Mouse (Mus musculus): Measurements from ENCODE around the gene Tbp. TPM values are rescaled to one million over a fixed set of nuclear protein-coding genes. Genes with fewer than 3 reads are reported as not detected.

The Tbp gene
- polyA plus RNA-seq (2014; fragmentation: Nextera tagmentation; extraction: Ambion mirVana): 70.3 and 71.6 TPM in 2 replicates

GRCm38 (mm10) chr17:15499656-15500394 is at the start of gene Tbp, which contains the start of gene Psmb1:
Gene Tbp, plus strand, starts transcription at chr17:15499888.
Gene Psmb1, minus strand, starts transcription at chr17:15499751.
- peaks cover 10% of the 10 kb centered on the region; the same call in 1 of the 2 replicates for H3K36me3 ChIP-seq (ENCODE audit: control insufficient read depth, insufficient read depth, low read length)
- peak within 1 kb of the TSS; percentile 89 for H3K9ac ChIP-seq (ENCODE audit: low read length)
- 0 out of 2 replicates have a peak within 1 kb of the TSS, but pooled peaks have one; percentile 14 for H3K27ac ChIP-seq (replicated peaks; ENCODE audit: low read depth, low read length)
- ATAC-seq (ENCODE audit: insufficient number of reproducible peaks, low FRiP score, low TSS enrichment, low read depth) (peak; percentile 95), DNase-seq (ENCODE audit: low spot score) (peak; percentile 99)
- peaks cover 17% of the 10 kb centered on the region for H3K4me1 ChIP-seq (ENCODE audit: control insufficient read depth, insufficient read depth, low read length)
- under 1% methylated on average over 63 of the region's 63 CpGs for WGBS
- H3K4me2 ChIP-seq (ENCODE audit: low read depth, severe bottlenecking): peak within 1 kb of the TSS; percentile 63
- no peaks in the 10 kb centered on the region for H3K27me3 ChIP-seq (ENCODE audit: control insufficient read depth, insufficient read depth, low read length)
- H3K9me3 ChIP-seq (ENCODE audit: control insufficient read depth, low read length): no peaks in the 10 kb centered on the region
- H3K4me3 ChIP-seq (ENCODE audit: low read depth, low read length): peak within 1 kb of the TSS; percentile 98

GRCm38 (mm10) chr17:15455203-15455602 is 44.5 kb upstream of the Tbp start:
- Histone ChIP-seq H3K9me3 (ENCODE audit: control insufficient read depth, low read length) (no peaks in the 10 kb centered on the region), H3K27ac (replicated peaks; ENCODE audit: low read depth, low read length) (no peak overlapping the region), H3K4me2 (ENCODE audit: low read depth, severe bottlenecking) (no peak overlapping the region), H3K4me1 (ENCODE audit: control insufficient read depth, insufficient read depth, low read length) (no peaks in the 10 kb centered on the region), H3K9ac (ENCODE audit: low read length) (no peak overlapping the region), H3K4me3 (ENCODE audit: low read depth, low read length) (no peak overlapping the region), H3K27me3 (ENCODE audit: control insufficient read depth, insufficient read depth, low read length) (no peaks in the 10 kb centered on the region), H3K36me3 (ENCODE audit: control insufficient read depth, insufficient read depth, low read length) (no peaks in the 10 kb centered on the region)
- ATAC-seq (ENCODE audit: insufficient number of reproducible peaks, low FRiP score, low TSS enrichment, low read depth) (no peak), DNase-seq (ENCODE audit: low spot score) (no peak)
- WGBS: 74% methylated on average over 4 of the region's 4 CpGs

- H3K4me1 ChIP-seq (ENCODE audit: control insufficient read depth, insufficient read depth, low read length): no peaks in the 10 kb centered on the region
- H3K36me3 ChIP-seq (ENCODE audit: control insufficient read depth, insufficient read depth, low read length): no peaks in the 10 kb centered on the region
- H3K27me3 ChIP-seq (ENCODE audit: control insufficient read depth, insufficient read depth, low read length): no peaks in the 10 kb centered on the region
- ATAC-seq (ENCODE audit: insufficient number of reproducible peaks, low FRiP score, low TSS enrichment, low read depth): no peak
- H3K9ac ChIP-seq (ENCODE audit: low read length): no peak overlapping the region
- H3K9me3 ChIP-seq (ENCODE audit: control insufficient read depth, low read length): no peaks in the 10 kb centered on the region
- no peak for DNase-seq (ENCODE audit: low spot score)
- H3K4me3 ChIP-seq (ENCODE audit: low read depth, low read length): no peak overlapping the region
- 80% methylated on average over 2 of the region's 2 CpGs for WGBS
- H3K27ac ChIP-seq (replicated peaks; ENCODE audit: low read depth, low read length): no peak overlapping the region
- no peak overlapping the region for H3K4me2 ChIP-seq (ENCODE audit: low read depth, severe bottlenecking)
Observed at GRCm38 (mm10) chr17:15456595-15456994, 43.1 kb upstream of the Tbp start.

- no peaks in the 10 kb centered on the region for H3K4me1 ChIP-seq (ENCODE audit: control insufficient read depth, insufficient read depth, low read length)
- H3K27me3 ChIP-seq (ENCODE audit: control insufficient read depth, insufficient read depth, low read length): no peaks in the 10 kb centered on the region
- no peak overlapping the region for H3K9ac ChIP-seq (ENCODE audit: low read length)
- WGBS: 76% methylated on average over 4 of the region's 4 CpGs
- DNase-seq (ENCODE audit: low spot score) (no peak), ATAC-seq (ENCODE audit: insufficient number of reproducible peaks, low FRiP score, low TSS enrichment, low read depth) (no peak)
- no peaks in the 10 kb centered on the region for H3K9me3 ChIP-seq (ENCODE audit: control insufficient read depth, low read length)
- H3K4me2 ChIP-seq (ENCODE audit: low read depth, severe bottlenecking): no peak overlapping the region
- H3K4me3 ChIP-seq (ENCODE audit: low read depth, low read length): no peak overlapping the region
- no peaks in the 10 kb centered on the region for H3K36me3 ChIP-seq (ENCODE audit: control insufficient read depth, insufficient read depth, low read length)
- no peak overlapping the region for H3K27ac ChIP-seq (replicated peaks; ENCODE audit: low read depth, low read length)
Observed at GRCm38 (mm10) chr17:15459761-15460160, 39.9 kb upstream of the Tbp start.

GRCm38 (mm10) chr17:15461921-15462495 is 37.7 kb upstream of the Tbp start:
- no peak overlapping the region for H3K4me2 ChIP-seq (ENCODE audit: low read depth, severe bottlenecking)
- no peak overlapping the region for H3K4me3 ChIP-seq (ENCODE audit: low read depth, low read length)
- 93% methylated on average over 6 of the region's 6 CpGs for WGBS
- H3K36me3 ChIP-seq (ENCODE audit: control insufficient read depth, insufficient read depth, low read length): 0 out of 2 replicates have a peak, but pooled peaks cover 2% of the 10 kb centered on the region
- H3K27me3 ChIP-seq (ENCODE audit: control insufficient read depth, insufficient read depth, low read length): no peaks in the 10 kb centered on the region
- no peak overlapping the region for H3K27ac ChIP-seq (replicated peaks; ENCODE audit: low read depth, low read length)
- ATAC-seq (ENCODE audit: insufficient number of reproducible peaks, low FRiP score, low TSS enrichment, low read depth) (no peak), DNase-seq (ENCODE audit: low spot score) (no peak)
- no peak overlapping the region for H3K9ac ChIP-seq (ENCODE audit: low read length)
- H3K4me1 ChIP-seq (ENCODE audit: control insufficient read depth, insufficient read depth, low read length): no peaks in the 10 kb centered on the region
- no peaks in the 10 kb centered on the region for H3K9me3 ChIP-seq (ENCODE audit: control insufficient read depth, low read length)

- no peak overlapping the region for H3K27ac ChIP-seq (replicated peaks; ENCODE audit: low read depth, low read length)
- peaks cover 4% of the 10 kb centered on the region; the same call in 1 of the 2 replicates for H3K36me3 ChIP-seq (ENCODE audit: control insufficient read depth, insufficient read depth, low read length)
- 0 out of 2 replicates have a peak, but pooled peaks have one; percentile 54 for ATAC-seq (ENCODE audit: insufficient number of reproducible peaks, low FRiP score, low TSS enrichment, low read depth)
Observed at GRCm38 (mm10) chr17:15467669-15468068, 32.0 kb upstream of the Tbp start.

DNA sequence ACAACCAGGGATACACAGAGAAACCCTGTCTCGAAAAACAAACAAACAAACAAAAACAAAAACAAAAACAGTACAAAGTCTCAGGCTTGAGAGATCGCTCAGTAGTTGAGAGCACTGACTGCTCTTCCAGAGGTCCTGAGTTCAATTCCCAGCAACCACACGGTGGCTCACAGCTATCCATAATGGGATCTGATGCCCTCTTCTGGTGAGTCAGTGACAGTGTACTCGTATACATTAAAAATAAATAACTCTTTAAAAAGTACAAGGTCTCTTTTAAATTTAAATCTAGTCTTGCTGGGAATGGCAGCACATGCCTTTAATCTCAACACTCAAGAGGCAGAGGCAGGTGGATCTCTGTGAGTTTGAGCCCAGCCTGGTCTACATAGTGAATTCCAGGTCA is 27.0 kb upstream of the Tbp start:
- no peak overlapping the region for H3K27ac ChIP-seq (replicated peaks; ENCODE audit: low read depth, low read length)
- H3K9me3 ChIP-seq (ENCODE audit: control insufficient read depth, low read length): no peaks in the 10 kb centered on the region
- no peak overlapping the region for H3K4me3 ChIP-seq (ENCODE audit: low read depth, low read length)
- no peak overlapping the region for H3K9ac ChIP-seq (ENCODE audit: low read length)
- no peak for ATAC-seq (ENCODE audit: insufficient number of reproducible peaks, low FRiP score, low TSS enrichment, low read depth)
- no peak for DNase-seq (ENCODE audit: low spot score)
- no peaks in the 10 kb centered on the region for H3K4me1 ChIP-seq (ENCODE audit: control insufficient read depth, insufficient read depth, low read length)
- no peak overlapping the region for H3K4me2 ChIP-seq (ENCODE audit: low read depth, severe bottlenecking)
- no peaks in the 10 kb centered on the region for H3K27me3 ChIP-seq (ENCODE audit: control insufficient read depth, insufficient read depth, low read length)
- 87% methylated on average over 4 of the region's 4 CpGs for WGBS
- peaks cover 20% of the 10 kb centered on the region for H3K36me3 ChIP-seq (ENCODE audit: control insufficient read depth, insufficient read depth, low read length)

More at GRCm38 (mm10) chr17:15467669-15468068, 32.0 kb upstream of the Tbp start:
- Histone ChIP-seq H3K9me3 (ENCODE audit: control insufficient read depth, low read length) (no peaks in the 10 kb centered on the region), H3K27me3 (ENCODE audit: control insufficient read depth, insufficient read depth, low read length) (no peaks in the 10 kb centered on the region), H3K4me2 (ENCODE audit: low read depth, severe bottlenecking) (no peak overlapping the region), H3K9ac (ENCODE audit: low read length) (no peak overlapping the region), H3K4me3 (ENCODE audit: low read depth, low read length) (no peak overlapping the region), H3K4me1 (ENCODE audit: control insufficient read depth, insufficient read depth, low read length) (no peaks in the 10 kb centered on the region)
- DNase-seq (ENCODE audit: low spot score): peak; percentile 87
- 26% methylated on average over 5 of the region's 5 CpGs for WGBS

GRCm38 (mm10) chr17:15490542-15490941 is 9.1 kb upstream of the Tbp start:
- Histone ChIP-seq H3K4me3 (ENCODE audit: low read depth, low read length) (no peak overlapping the region), H3K4me1 (ENCODE audit: control insufficient read depth, insufficient read depth, low read length) (no peaks in the 10 kb centered on the region), H3K27me3 (ENCODE audit: control insufficient read depth, insufficient read depth, low read length) (no peaks in the 10 kb centered on the region), H3K4me2 (ENCODE audit: low read depth, severe bottlenecking) (no peak overlapping the region), H3K9me3 (ENCODE audit: control insufficient read depth, low read length) (no peaks in the 10 kb centered on the region), H3K36me3 (ENCODE audit: control insufficient read depth, insufficient read depth, low read length) (peaks cover 27% of the 10 kb centered on the region; the same call in 1 of the 2 replicates), H3K9ac (ENCODE audit: low read length) (no peak overlapping the region), H3K27ac (replicated peaks; ENCODE audit: low read depth, low read length) (no peak overlapping the region)
- ATAC-seq (ENCODE audit: insufficient number of reproducible peaks, low FRiP score, low TSS enrichment, low read depth): no peak
- WGBS: 94% methylated on average over 7 of the region's 7 CpGs
- DNase-seq (ENCODE audit: low spot score): no peak

All from limb, embryonic 11.5 days (tissue).